Mouse (Mus musculus) frontal cortex, adult (tissue): Measurements from ENCODE around the gene Pcdh15.
A peak's percentile ranks its signal among the peaks of the same experiment; 100 is the strongest.

Experiments used
- ATAC-seq: cut with Nextera tagmentation; 2 replicates; pipeline ENCODE4 v1.9.2; 2017; ENCODE audit warnings: mild to moderate bottlenecking, moderate library complexity, mixed read lengths; ENCODE audit not compliant: low TSS enrichment

Pcdh15 gene

DNA sequence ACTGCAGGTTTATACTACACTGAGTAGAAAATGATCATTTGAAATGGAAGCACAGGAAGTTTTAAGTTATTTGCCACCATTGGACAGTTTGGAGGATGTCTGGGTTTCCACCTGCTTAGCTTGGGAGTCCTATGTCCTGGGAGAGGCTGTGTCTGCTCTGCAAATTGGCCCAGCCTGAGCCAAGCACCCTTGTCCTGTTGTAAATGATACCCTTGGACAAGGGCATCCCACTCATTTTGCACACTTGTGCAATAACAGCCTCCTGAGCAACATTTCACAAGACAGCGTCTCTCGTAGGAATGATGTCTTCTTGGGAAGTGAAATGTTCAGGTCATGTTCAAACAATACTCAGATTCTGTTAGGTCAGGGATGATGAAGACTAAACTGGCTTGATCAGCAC, 1456.2 kb downstream of the Pcdh15 start:
- ATAC-seq, result no peak

GRCm38 (mm10) chr10:74569603-74570002, 1470.5 kb downstream of the Pcdh15 start:
- ATAC-seq, result no peak

DNA sequence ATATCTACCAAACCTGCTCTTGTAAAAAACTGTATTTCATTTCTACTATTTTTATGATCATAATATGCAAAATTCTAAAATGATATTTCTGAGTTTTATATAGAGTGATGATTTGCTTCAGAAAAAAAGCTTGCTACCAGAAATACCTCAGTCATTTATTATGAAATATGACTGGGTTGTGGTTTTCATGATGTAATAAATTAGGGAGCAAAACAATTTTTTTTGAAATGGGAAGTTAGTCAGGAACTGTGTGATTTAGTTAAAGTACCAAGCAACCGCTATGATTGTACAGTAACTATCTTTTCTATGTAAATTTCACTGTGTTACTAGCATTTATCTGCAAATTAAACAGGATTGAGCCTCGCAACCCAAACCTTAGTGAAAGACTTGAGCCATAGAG, 1480.8 kb downstream of the Pcdh15 start:
- no peak for ATAC-seq

- no peak for ATAC-seq
Observed at GRCm38 (mm10) chr10:74591799-74592198, 1492.7 kb downstream of the Pcdh15 start.

DNA sequence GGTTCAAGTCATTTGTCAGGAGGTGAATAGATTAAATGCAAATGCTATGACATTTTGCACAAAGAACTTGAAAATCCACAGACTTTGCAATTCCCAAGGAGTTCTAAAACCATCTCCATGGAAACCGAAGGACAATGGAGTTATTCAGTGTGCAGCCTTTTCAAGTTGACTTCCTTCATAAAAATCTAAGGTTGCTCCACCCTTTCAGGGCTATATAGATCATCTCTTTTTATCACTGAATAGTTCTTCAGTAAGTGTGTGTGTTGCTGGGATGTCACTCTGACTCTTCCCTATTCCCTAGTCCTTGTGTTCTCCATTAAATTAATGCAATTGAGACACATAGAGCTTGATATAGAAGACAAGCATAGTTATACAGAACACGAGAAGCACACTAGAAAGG, 1508.5 kb downstream of the Pcdh15 start:
- no peak for ATAC-seq

DNA sequence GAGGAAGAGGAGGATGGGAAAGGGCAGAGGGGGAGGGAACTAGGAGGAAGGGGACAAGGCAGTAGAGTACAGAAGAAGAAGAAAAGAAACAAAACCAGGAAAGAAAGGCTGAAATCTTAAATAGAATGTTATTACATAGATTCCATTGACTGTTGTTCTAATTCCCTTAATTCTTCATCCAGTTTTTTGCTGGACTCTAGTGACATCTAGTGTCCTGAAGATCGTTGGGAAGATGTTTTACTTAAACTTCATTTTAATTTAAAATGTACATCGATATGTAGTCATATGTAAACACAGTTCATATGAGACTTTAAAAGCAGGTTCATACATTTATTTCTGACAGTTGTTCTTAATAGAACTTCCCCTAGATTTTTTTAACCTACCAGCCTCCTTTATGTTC, 1522.7 kb downstream of the Pcdh15 start:
- 0 out of 2 replicates have a peak, but pooled peaks have one; percentile 38 for ATAC-seq

DNA sequence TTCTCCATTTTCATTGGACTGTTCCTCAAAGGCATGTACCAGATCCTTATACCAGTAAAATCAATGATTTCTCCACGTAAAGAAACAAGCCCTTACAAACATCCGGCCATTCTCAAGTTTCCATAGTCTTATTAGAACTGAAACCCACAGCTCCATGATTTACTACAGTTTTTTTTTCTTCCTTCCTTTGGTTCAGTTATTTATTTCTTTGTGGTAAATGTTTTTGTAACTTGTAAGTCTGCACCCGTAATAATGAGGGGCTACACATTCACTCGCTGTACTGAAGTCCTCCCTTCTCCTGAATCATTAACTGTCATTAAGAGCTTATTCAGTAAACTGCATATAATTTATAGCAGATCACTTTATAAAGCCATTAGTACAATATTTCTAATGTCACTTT, 1526.6 kb downstream of the Pcdh15 start:
- ATAC-seq, result no peak

DNA sequence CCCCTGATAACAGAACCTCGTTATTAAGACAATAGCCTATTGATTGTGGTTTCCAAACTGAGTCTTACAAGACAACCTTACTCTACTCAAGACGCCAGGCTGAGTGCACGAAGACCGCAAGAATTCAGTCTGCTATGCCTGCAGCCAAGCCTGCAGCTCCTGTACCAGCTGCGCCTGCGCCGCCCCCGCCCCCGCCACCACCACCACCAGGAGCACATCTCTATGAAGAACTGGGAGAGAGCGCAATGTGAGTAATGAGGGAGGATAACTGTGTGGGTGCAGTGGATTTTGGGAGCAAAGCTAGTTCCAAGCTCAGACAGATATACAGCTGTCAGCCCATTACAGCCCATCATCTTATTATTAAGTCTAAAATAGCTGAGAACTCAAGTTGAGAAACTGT, 1527.5 kb downstream of the Pcdh15 start:
- peak; percentile 99 for ATAC-seq

- ATAC-seq, result no peak
Observed at GRCm38 (mm10) chr10:74631314-74631713, 1532.2 kb downstream of the Pcdh15 start.

DNA sequence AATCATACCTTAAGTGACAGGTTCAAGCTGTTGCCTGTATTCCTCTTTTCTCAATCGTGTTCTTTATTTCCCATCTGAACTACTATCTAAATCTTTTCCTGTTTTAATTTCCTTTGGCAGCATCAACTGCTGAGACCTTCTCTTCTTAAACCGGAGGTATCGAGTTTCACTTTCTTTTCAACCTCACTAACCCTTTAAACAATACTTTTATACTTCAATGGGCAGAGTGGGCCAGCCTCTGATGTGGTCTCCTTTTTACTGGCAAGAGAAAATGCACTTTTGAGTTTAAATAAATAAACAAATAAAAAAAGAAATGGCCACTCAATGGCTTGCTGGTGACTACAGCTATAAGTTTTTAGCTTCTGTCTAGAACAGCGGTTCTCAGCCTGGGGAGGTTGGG, 1537.9 kb downstream of the Pcdh15 start:
- no peak for ATAC-seq

DNA sequence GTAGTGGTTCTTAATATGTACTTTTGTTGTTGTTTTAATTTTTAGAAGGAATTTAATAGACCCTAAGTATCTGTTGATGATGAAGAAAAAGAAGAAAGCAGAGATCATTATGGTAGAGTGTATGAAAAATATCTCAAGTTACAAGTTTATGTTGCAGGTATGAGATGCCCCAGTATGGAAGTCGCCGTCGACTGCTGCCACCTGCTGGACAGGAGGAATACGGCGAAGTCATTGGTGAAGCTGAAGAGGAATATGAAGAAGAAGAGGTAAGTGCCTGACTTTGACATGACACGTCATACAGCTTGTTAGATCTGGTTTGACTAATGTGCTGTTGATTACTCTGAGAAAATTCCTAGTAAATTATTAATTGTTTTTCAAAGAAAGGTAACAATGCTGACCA, 1543.0 kb downstream of the Pcdh15 start:
- ATAC-seq, result no peak

- ATAC-seq, result no peak
Observed at GRCm38 (mm10) chr10:74663171-74663570, 1564.0 kb downstream of the Pcdh15 start.

DNA sequence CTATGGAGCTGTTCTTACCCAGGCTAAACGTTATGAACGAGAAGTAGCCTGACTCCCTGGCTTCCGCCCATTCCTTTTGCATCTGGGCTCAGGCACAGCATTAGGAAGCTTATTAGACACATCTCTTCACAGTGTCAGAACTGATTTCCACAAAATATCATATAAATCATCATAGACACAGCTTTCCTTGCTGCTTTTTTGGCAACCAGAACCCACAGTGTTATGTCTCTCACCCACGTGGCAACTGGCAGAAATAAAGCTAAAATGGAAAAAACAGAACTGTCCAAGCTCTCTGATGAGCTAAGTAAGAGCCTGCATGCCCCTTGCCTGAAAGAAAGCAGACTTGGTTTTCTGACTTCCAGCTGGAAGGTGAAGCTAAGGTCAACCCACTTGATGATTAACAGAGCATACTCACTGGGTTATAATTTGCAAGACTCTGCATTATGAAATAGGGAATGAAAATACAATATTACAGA, 1580.9 kb downstream of the Pcdh15 start:
- ATAC-seq, result peak; percentile 74

GRCm38 (mm10) chr10:74680559-74680958, 1581.4 kb downstream of the Pcdh15 start:
- no peak for ATAC-seq
